16 mouse cellular contexts compared by ENCODE assay signal in genomic region chr1:91454927-91455326, GRCm38 (mm10). TPM values are rescaled to one million over a fixed set of nuclear protein-coding genes. Genes with fewer than 3 reads are reported as not detected.
DNase-seq lines count a peak whose midpoint lies in the region; ATAC-seq and TF ChIP-seq lines count a peak whose summit lies in the region.
"Had no signal": no experiment of that assay in that cellular context is flagged by ENCODE, and none has a peak within 500 bp of the region (broad histone marks: within the 10 kb centered on the region; RNA-seq: fewer than 3 reads in every experiment).

No protein-coding gene starts in this region.

- H3K79me2 ChIP-seq in liver, adult 2 months (ENCODE audit: control insufficient read depth, insufficient read depth, low read length), result peaks cover 50% of the 10 kb centered on the region; the same call in 1 of the 2 replicates

- H3K4me3 ChIP-seq in liver, adult 2 months (ENCODE audit: insufficient read depth, low read depth, low read length), result no peak overlapping the region
- no peak overlapping the region for H3K4me3 ChIP-seq in liver, embryonic 12.5 days
- H3K4me3 ChIP-seq in intestine, embryonic 14.5 days (ENCODE audit: low read depth, low read length), result no peak overlapping the region
- H3K4me3 ChIP-seq in liver, embryonic 13.5 days (replicated peaks), result no peak overlapping the region
- H3K4me3 ChIP-seq in thymus, adult 2 months (ENCODE audit: control insufficient read depth, insufficient read depth, low read length), result no peak overlapping the region
- H3K4me3 ChIP-seq: embryonic facial prominence, embryonic 12.5 days; forebrain, embryonic 10.5 days; myocyte had no signal

- peak overlapping the region; percentile 94 for H3K27ac ChIP-seq in liver, adult 2 months (replicated peaks; ENCODE audit: insufficient read depth, low read depth, low read length)
- no peak overlapping the region for H3K27ac ChIP-seq in liver, embryonic 12.5 days
- peak overlapping the region; percentile 95; the same call in 1 of the 2 replicates for H3K27ac ChIP-seq in intestine, embryonic 14.5 days (ENCODE audit: low read depth)
- peak overlapping the region; percentile 85 for H3K27ac ChIP-seq in liver, embryonic 13.5 days
- H3K27ac ChIP-seq in thymus, adult 2 months (ENCODE audit: control insufficient read depth, insufficient read depth, low read length), result no peak overlapping the region
- H3K27ac ChIP-seq: embryonic facial prominence, embryonic 12.5 days had no signal

- ATAC-seq in liver, embryonic 12.5 days, result no peak
- ATAC-seq in intestine, embryonic 14.5 days (replicated peaks; ENCODE audit: low FRiP score, low TSS enrichment, low read depth), result no peak
- no peak for ATAC-seq in liver, embryonic 13.5 days (ENCODE audit: low read depth)
- no peak for ATAC-seq in erythroid progenitor cell, adult 5-6 weeks (replicated peaks; ENCODE audit: low FRiP score, poor library complexity, severe bottlenecking)

- WGBS in liver, adult 2 months, result 68% methylated on average over 3 of the region's 3 CpGs
- WGBS in liver, embryonic 12.5 days (ENCODE audit: insufficient replicate concordance), result 74% methylated on average over 3 of the region's 3 CpGs
- WGBS in intestine, embryonic 14.5 days, result 95% methylated on average over 3 of the region's 3 CpGs
- 63% methylated on average over 3 of the region's 3 CpGs for WGBS in liver, embryonic 13.5 days (ENCODE audit: insufficient replicate concordance)
- 97% methylated on average over 3 of the region's 3 CpGs for WGBS in thymus, adult 2 months

- no peak for TF ChIP-seq CTCF in liver, adult 2 months (IDR thresholded peaks at IDR 0.05; ENCODE audit: low read depth, low read length)
- no peak for TF ChIP-seq CTCF in thymus, adult 2 months (IDR thresholded peaks at IDR 0.05; ENCODE audit: borderline replicate concordance, control insufficient read depth, extremely low read depth, insufficient read depth, low read length, poor library complexity)

- DNase-seq in heart, postnatal 4 days, result peak; percentile 3
- no peak for DNase-seq in heart, adult 18-20 months
- no peak for DNase-seq in liver, adult 2 months (ENCODE audit: extremely low read depth, low read depth, low spot score)
- no peak for DNase-seq in intestine, embryonic 14.5 days (ENCODE audit: low spot score)
- DNase-seq in liver, embryonic 13.5 days, result no peak
- no peak for DNase-seq in thymus, adult 2 months
- DNase-seq: adrenal gland, postnatal 14 days; cerebellum, postnatal 25 days; right cerebral cortex, postnatal 25 days; thymus, postnatal 36 days had no signal

- no peak for TF ChIP-seq POLR2A in liver, adult 2 months (IDR thresholded peaks at IDR 0.05; ENCODE audit: extremely low read depth, insufficient read depth, low read length)
- no peak for TF ChIP-seq POLR2A in thymus, adult 2 months (IDR thresholded peaks at IDR 0.05; ENCODE audit: control insufficient read depth, extremely low read depth, insufficient read depth, low read length, poor library complexity)

- peak overlapping the region; percentile 44 for H3K9ac ChIP-seq in liver, adult 2 months (ENCODE audit: low read depth, low read length)
- H3K9ac ChIP-seq in liver, embryonic 12.5 days, result no peak overlapping the region
- H3K9ac ChIP-seq in intestine, embryonic 14.5 days (ENCODE audit: low read length), result no peak overlapping the region
- H3K9ac ChIP-seq in liver, embryonic 13.5 days, result no peak overlapping the region
- H3K9ac ChIP-seq: embryonic facial prominence, embryonic 12.5 days had no signal

- H3K4me2 ChIP-seq in liver, embryonic 12.5 days, result no peak overlapping the region
- no peak overlapping the region for H3K4me2 ChIP-seq in intestine, embryonic 14.5 days (ENCODE audit: low read length)
- H3K4me2 ChIP-seq in liver, embryonic 13.5 days, result no peak overlapping the region
- H3K4me2 ChIP-seq: embryonic facial prominence, embryonic 12.5 days; midbrain, embryonic 11.5 days had no signal

- peaks cover 41% of the 10 kb centered on the region for H3K4me1 ChIP-seq in liver, adult 2 months (ENCODE audit: control insufficient read depth, insufficient read depth, low read length)
- H3K4me1 ChIP-seq in liver, embryonic 12.5 days, result peaks cover 50% of the 10 kb centered on the region
- peaks cover 55% of the 10 kb centered on the region for H3K4me1 ChIP-seq in intestine, embryonic 14.5 days (replicated peaks; ENCODE audit: control insufficient read depth, insufficient read depth, low read length)
- H3K4me1 ChIP-seq in liver, embryonic 13.5 days (replicated peaks), result peaks cover 75% of the 10 kb centered on the region
- H3K4me1 ChIP-seq in thymus, adult 2 months (replicated peaks; ENCODE audit: control insufficient read depth, insufficient read depth, low read length), result peaks cover 13% of the 10 kb centered on the region

- no peaks in the 10 kb centered on the region for H3K27me3 ChIP-seq in liver, adult 2 months (ENCODE audit: control insufficient read depth, insufficient read depth, low read length)
- no peaks in the 10 kb centered on the region for H3K27me3 ChIP-seq in liver, embryonic 12.5 days (replicated peaks)
- H3K27me3 ChIP-seq in intestine, embryonic 14.5 days (replicated peaks; ENCODE audit: control insufficient read depth, insufficient read depth, low read length), result no peaks in the 10 kb centered on the region
- no peaks in the 10 kb centered on the region for H3K27me3 ChIP-seq in liver, embryonic 13.5 days
- H3K27me3 ChIP-seq in thymus, adult 2 months (ENCODE audit: control insufficient read depth, insufficient read depth, low read length), result no peaks in the 10 kb centered on the region
- H3K27me3 ChIP-seq: embryonic facial prominence, embryonic 12.5 days had no signal

- no peaks in the 10 kb centered on the region for H3K9me3 ChIP-seq in liver, embryonic 12.5 days (replicated peaks)
- no peaks in the 10 kb centered on the region for H3K9me3 ChIP-seq in intestine, embryonic 14.5 days (ENCODE audit: control insufficient read depth, low read length)
- H3K9me3 ChIP-seq in liver, embryonic 13.5 days (replicated peaks), result no peaks in the 10 kb centered on the region
- H3K9me3 ChIP-seq: embryonic facial prominence, embryonic 12.5 days; forebrain, embryonic 10.5 days had no signal

- no peaks in the 10 kb centered on the region for H3K36me3 ChIP-seq in liver, adult 2 months (ENCODE audit: control insufficient read depth, insufficient read depth, low read length)
- peaks cover 1% of the 10 kb centered on the region for H3K36me3 ChIP-seq in liver, embryonic 12.5 days
- peaks cover 2% of the 10 kb centered on the region; the same call in 1 of the 2 replicates for H3K36me3 ChIP-seq in intestine, embryonic 14.5 days (ENCODE audit: control insufficient read depth, insufficient read depth, low read length)
- H3K36me3 ChIP-seq in liver, embryonic 13.5 days, result no peaks in the 10 kb centered on the region
- H3K36me3 ChIP-seq in thymus, adult 2 months (ENCODE audit: control insufficient read depth, insufficient read depth, low read length), result no peaks in the 10 kb centered on the region
- H3K36me3 ChIP-seq: embryonic facial prominence, embryonic 12.5 days; forebrain, embryonic 10.5 days had no signal

RNA-seq across cellular contexts. Expression of gene Per2, which starts 4.2 kb away (rescaled TPM):
- 10 to 100 TPM in 1 of 2 experiments, 1 to 10 TPM in 1; 8.5 to 11.2 TPM for total RNA-seq in heart, postnatal 4 days (2021)
- total RNA-seq in heart, adult 18-20 months (2021), result 1 to 10 TPM; 4.7 to 5.6 TPM
- total RNA-seq in liver, adult 2 months (2014; rRNA removed), result 5.7 and 7.7 TPM in 2 replicates
- 3.9 and 4.9 TPM in 2 replicates for polyA plus RNA-seq in liver, adult 2 months (2012; rRNA removed)
- 2.9 and 3.1 TPM in 2 replicates for polyA plus RNA-seq in liver, embryonic 12.5 days (2016; fragmentation: Nextera tagmentation; extraction: Ambion mirVana)
- 5.9 and 6.7 TPM in 2 replicates for polyA plus RNA-seq in intestine, embryonic 14.5 days (2014; fragmentation: Nextera tagmentation; extraction: Ambion mirVana)
- polyA plus RNA-seq in liver, embryonic 13.5 days (2015; fragmentation: Nextera tagmentation; extraction: Ambion mirVana), result 1.4 and 2.5 TPM in 2 replicates
- total RNA-seq in erythroid progenitor cell, adult 5-6 weeks (2015; ENCODE audit: low replicate concordance), result 0.72 and 1.3 TPM in 2 replicates
- 0.45 and 0.90 TPM in 2 replicates for total RNA-seq in erythroid progenitor cell, adult 5-6 weeks (2017; ENCODE audit: low replicate concordance)
- polyA plus RNA-seq in thymus, adult 2 months (2012; rRNA removed), result 3.3 and 3.4 TPM in 2 replicates

RNA-seq across cellular contexts. Expression of gene Traf3ip1, which starts 39.5 kb away (rescaled TPM):
- total RNA-seq in heart, postnatal 4 days (2021), result 1 to 10 TPM; 4.3 to 4.6 TPM
- 1 to 10 TPM; 6.0 to 6.5 TPM for total RNA-seq in heart, adult 18-20 months (2021)
- 3.2 and 3.6 TPM in 2 replicates for total RNA-seq in liver, adult 2 months (2014; rRNA removed)
- polyA plus RNA-seq in liver, adult 2 months (2012; rRNA removed), result 3.4 and 3.8 TPM in 2 replicates
- 3.6 and 4.1 TPM in 2 replicates for polyA plus RNA-seq in liver, embryonic 12.5 days (2016; fragmentation: Nextera tagmentation; extraction: Ambion mirVana)
- polyA plus RNA-seq in intestine, embryonic 14.5 days (2014; fragmentation: Nextera tagmentation; extraction: Ambion mirVana), result 5.9 and 6.7 TPM in 2 replicates
- polyA plus RNA-seq in liver, embryonic 13.5 days (2015; fragmentation: Nextera tagmentation; extraction: Ambion mirVana), result 2.5 and 2.6 TPM in 2 replicates
- total RNA-seq in erythroid progenitor cell, adult 5-6 weeks (2015; ENCODE audit: low replicate concordance), result 0.84 and 3.6 TPM in 2 replicates
- total RNA-seq in erythroid progenitor cell, adult 5-6 weeks (2017; ENCODE audit: low replicate concordance), result 2.0 and 6.9 TPM in 2 replicates
- polyA plus RNA-seq in thymus, adult 2 months (2012; rRNA removed), result 7.1 and 7.7 TPM in 2 replicates

RNA-seq across cellular contexts. Expression of gene Hes6, which starts 41.1 kb away (rescaled TPM):
- total RNA-seq in heart, postnatal 4 days (2021), result 10 to 100 TPM; 29.6 to 30.6 TPM
- total RNA-seq in heart, adult 18-20 months (2021), result 10 to 100 TPM; 21.6 to 23.0 TPM
- 64.6 and 97.0 TPM in 2 replicates for total RNA-seq in liver, adult 2 months (2014; rRNA removed)
- polyA plus RNA-seq in liver, adult 2 months (2012; rRNA removed), result 107 and 112 TPM in 2 replicates
- 31.9 and 32.4 TPM in 2 replicates for polyA plus RNA-seq in liver, embryonic 12.5 days (2016; fragmentation: Nextera tagmentation; extraction: Ambion mirVana)
- polyA plus RNA-seq in intestine, embryonic 14.5 days (2014; fragmentation: Nextera tagmentation; extraction: Ambion mirVana), result 79.3 and 84.4 TPM in 2 replicates
- polyA plus RNA-seq in liver, embryonic 13.5 days (2015; fragmentation: Nextera tagmentation; extraction: Ambion mirVana), result 21.9 and 22.5 TPM in 2 replicates
- 1.7 and 11.2 TPM in 2 replicates for total RNA-seq in erythroid progenitor cell, adult 5-6 weeks (2015; ENCODE audit: low replicate concordance)
- 3.5 and 4.6 TPM in 2 replicates for total RNA-seq in erythroid progenitor cell, adult 5-6 weeks (2017; ENCODE audit: low replicate concordance)
- 200 and 203 TPM in 2 replicates for polyA plus RNA-seq in thymus, adult 2 months (2012; rRNA removed)

RNA-seq across cellular contexts. Expression of gene Ilkap, which starts 56.3 kb away (rescaled TPM):
- total RNA-seq in heart, postnatal 4 days (2021), result 10 to 100 TPM; 58.2 to 59.1 TPM
- total RNA-seq in heart, adult 18-20 months (2021), result 10 to 100 TPM; 46.9 to 51.0 TPM
- total RNA-seq in liver, adult 2 months (2014; rRNA removed), result 50.3 and 54.7 TPM in 2 replicates
- 25.2 and 32.0 TPM in 2 replicates for polyA plus RNA-seq in liver, adult 2 months (2012; rRNA removed)
- 107 TPM in 2 replicates for polyA plus RNA-seq in liver, embryonic 12.5 days (2016; fragmentation: Nextera tagmentation; extraction: Ambion mirVana)
- 135 and 147 TPM in 2 replicates for polyA plus RNA-seq in intestine, embryonic 14.5 days (2014; fragmentation: Nextera tagmentation; extraction: Ambion mirVana)
- polyA plus RNA-seq in liver, embryonic 13.5 days (2015; fragmentation: Nextera tagmentation; extraction: Ambion mirVana), result 86.5 and 95.8 TPM in 2 replicates
- total RNA-seq in erythroid progenitor cell, adult 5-6 weeks (2015; ENCODE audit: low replicate concordance), result 82.2 and 110 TPM in 2 replicates
- total RNA-seq in erythroid progenitor cell, adult 5-6 weeks (2017; ENCODE audit: low replicate concordance), result 101 and 110 TPM in 2 replicates
- 90.3 and 104 TPM in 2 replicates for polyA plus RNA-seq in thymus, adult 2 months (2012; rRNA removed)

Comparison
In these comparisons a context has a peak if more than half of its experiments do, and no peak if none do; other contexts are left out.
1. H3K27ac ChIP-seq: peak in liver, adult 2 months (single experiment), intestine, embryonic 14.5 days (single experiment) and liver, embryonic 13.5 days (single experiment); none in liver, embryonic 12.5 days (single experiment) and thymus, adult 2 months (single experiment).